Mouse (Mus musculus) cerebellum, postnatal 10 days (tissue): ENCODE data around the gene 1700056E22Rik.

Experiments used
- DNase-seq, 2 experiments: peaks; one replicate each; pipeline ENCODE4 v3.0.0; 2021; ENCODE audit warnings: mixed read lengths in 2 of 2

The 1700056E22Rik gene

DNA sequence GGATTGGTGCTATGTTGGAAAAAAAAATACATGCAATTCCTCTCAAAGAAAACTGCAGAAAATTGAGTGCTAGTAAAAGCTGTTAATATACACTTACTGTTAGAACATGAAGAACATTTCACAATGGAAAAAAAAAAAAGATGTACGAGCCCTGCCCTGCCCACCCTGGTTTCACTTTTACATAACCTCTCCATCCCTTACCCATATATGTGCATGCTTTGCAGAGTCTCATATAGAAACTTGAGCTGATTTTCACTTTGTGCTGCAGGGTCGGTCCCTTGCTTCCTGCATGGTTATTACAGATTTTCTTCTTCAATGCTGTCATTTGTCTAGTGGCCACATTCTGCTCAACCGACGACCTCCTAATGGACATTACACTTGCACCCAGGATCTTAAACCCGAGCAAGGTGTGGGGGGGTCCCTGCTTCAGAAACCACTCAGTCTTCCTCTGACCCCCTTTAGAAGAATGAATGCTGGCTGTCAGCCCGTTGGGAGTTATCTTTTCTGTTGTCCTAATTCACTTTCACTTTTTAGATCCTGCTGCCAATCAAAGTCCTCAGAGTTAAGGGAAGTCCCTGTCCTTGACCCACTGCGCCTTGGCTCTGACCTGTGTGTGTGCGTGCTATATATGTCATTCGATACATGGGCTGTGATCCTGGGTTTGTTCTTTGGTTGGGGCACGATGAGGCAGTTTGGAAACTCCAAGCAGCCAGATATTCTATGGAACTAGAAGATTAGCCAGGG is 14.7 kb upstream of the 1700056E22Rik start:
- no peak for DNase-seq

DNA sequence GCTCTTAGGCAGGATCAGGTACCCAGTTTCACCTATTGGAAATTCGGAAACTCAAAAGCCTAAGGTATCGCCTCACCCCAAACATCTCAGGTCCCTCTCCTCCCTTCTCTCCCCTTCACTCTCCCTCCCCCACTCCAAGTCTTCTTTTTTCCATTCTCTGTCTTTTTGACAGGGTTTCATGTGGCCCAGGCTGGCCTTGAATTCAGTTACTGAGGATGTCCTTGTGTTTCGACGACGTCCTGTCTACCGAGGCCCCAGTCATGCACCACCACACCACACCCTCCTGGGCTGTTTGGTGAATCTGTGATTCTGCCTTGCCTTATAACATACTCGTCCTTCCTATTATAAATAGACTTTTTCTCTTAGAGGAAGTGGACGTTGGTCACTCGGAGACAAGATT is 13.7 kb upstream of the 1700056E22Rik start:
- no peak for DNase-seq

DNA sequence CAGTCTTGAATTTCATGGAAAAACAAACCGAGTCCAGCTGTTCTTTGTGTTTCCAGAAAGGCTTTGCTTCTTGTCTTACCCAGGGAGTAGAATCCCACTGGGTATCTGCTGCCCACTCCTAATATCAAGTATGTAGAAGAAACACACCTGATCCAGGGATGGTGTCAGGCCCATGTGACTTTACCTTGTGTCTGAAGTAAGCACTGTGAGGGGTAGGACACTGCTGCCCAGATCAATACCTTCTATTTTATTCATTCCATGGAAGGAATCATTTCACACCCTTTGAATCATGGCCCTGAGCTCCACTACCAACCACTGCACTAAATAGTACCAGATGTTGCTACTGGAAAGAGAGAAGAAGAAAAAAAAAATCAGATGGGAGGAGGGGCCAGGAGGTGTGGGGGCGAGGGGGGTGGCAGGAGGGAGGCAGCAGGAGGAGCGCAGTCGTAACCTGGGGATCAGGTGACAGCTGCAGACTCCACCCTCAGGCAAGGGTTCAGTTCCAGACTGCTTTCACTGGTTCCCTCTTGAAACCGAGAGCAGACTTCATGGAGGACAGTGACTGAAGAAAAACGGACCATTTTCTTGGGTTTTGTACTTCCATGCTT is 12.1 kb upstream of the 1700056E22Rik start:
- no peak for DNase-seq

DNA sequence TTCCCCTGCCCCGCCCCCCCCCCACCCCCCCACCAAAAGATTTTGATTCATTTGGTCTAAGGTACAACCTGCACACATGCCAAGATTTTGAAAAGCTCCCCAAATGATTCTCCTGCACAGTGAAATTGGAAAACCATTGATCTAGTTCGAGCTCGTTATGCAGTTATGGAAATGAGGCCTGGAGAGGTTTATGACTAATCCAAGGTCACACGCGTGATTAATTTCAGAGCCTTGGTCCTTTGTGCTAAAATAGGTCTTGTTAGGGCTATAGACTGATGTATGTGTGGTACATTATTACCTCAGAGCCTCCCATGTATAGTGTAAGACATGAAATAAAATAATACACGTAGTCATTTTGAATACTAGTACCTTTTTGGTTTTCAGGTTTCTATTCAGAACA is 9.3 kb upstream of the 1700056E22Rik start:
- DNase-seq: no peak

DNA sequence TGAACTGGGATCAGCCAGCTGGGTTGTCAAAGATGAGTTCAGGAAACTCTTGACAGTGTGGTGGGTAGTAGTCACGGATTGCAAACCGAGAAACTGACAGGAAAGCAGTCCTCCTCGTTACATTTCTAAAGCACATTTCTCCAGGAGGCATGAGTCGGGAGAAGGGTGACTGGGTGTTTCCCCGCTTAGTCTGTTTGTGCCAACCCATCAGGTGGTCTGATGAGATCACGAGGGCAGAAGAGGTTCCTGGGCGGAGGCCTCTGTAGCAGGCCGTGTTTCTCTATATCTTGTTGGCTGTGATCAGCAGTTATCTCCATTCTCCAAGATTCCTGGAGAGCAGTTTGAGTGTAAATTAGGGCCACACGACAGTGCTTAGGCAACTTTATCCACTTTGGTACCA is 8.6 kb upstream of the 1700056E22Rik start:
- no peak for DNase-seq

DNA sequence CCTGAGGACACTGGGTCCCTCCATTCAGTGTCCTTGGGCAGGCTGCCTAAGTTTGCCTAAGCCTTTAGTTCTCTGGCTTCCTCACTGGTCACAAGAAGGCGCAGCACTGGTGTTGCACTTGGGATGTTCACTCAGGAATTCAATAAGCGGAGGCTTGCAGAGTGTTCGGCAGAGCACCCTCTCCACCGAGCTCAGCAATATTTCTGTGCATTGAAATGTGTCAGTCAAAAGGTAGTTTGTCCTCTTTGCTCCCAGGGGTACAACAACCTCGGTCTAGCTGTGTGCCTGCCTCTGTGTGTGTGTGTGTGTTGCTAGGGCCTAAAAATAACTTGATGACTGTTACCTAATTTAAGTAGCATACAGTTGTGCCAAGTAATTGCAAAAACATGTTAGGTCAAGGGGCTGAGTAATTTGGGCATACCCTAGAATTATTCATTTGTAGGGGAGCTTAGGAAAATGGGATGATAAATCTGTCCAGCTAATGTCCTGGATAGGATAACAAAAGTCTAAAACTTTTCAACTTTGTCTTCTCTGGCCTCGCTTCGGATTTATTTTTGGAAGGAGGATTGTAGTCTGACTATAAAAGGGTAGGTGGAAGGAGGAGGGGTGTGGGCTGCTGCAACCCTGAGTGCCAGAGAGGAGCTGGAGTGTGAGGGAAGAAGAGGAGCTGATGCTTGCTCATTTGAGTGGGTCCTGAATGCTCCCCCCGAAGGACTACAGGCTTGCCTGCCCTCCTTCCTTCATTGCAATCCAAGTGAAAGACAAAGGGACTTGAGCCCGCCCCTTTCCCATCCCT is 7.9 kb upstream of the 1700056E22Rik start:
- peak in 1 of 2 experiments; percentile 40 for DNase-seq

DNA sequence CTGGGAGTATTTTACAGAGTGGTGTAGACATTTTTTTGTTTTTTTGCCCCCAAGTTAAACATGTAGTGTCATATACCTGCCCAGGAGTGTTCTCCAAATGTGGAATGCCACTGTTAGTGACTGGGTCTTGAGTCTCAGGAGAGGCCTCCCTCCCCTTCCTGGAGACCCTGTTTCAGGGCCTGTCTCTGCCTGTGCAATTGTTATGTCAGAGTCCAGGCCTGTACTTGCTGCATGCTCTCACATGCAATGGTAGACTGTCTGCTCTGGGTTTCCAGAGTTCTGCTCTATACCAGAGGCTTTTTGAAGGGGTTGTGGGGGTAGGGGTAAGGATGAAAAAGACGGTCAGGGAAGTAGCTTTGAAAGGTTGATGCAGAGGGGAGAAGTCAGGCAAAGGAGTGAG is 6.8 kb upstream of the 1700056E22Rik start:
- DNase-seq: no peak

DNA sequence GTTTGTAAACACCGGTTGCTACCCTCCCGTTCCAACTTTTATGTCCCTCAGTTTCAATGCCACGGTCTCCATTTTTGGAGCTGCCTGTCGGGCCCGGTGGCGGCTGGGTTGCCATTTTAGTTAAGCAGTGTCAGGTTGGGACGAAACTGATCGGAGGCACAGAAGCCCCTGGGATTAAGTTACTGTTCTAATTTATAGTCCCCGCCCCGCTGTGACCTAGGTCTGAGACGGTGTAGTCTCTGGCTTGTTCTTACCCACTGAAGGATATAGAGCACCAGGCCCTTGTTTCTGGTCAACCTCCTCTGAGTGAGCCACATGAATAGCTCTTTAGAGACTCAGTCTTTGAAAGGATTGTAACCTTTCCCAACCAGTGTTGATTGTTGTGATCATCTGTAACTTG is 6.1 kb upstream of the 1700056E22Rik start:
- no peak for DNase-seq

DNA sequence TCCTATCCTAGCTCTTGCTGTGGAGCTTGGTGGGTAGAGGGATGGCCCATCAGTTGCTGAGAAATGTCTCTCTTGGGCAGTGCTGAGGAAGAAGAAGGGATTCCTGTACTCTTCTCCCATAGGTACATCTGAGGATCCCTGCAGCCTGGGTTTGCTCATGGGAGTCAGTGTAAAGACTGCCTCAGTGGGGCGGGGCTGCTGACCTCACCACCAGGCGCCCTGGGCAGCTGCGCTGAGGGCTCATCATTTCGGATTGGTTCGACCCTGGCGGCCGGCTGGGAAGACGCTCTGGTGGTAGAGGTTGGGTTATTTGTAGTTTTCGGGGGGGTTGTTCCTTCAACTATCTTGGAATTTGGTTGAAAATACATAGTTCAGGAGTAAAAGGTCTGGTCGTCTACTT is 5.2 kb upstream of the 1700056E22Rik start:
- DNase-seq: no peak

DNA sequence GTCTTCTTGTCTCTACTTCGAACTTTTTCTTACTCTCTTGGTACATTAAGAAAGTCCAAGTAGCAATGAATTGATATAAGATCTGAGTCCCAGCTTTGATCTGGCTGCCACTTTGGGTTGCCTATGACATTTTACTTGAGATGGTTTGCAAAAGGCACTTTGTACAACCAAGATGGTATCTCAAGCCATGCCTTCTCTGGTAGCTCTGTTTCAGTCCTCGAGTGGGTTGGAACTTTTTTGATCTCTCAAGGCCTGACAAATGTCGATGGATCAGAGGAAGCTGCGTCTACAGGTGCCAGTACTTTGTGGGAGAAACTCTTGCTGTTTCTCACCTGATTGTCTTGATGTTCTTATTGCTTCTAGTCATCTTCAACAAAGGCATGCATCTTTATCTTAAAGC is 3.7 kb upstream of the 1700056E22Rik start:
- DNase-seq: no peak

DNA sequence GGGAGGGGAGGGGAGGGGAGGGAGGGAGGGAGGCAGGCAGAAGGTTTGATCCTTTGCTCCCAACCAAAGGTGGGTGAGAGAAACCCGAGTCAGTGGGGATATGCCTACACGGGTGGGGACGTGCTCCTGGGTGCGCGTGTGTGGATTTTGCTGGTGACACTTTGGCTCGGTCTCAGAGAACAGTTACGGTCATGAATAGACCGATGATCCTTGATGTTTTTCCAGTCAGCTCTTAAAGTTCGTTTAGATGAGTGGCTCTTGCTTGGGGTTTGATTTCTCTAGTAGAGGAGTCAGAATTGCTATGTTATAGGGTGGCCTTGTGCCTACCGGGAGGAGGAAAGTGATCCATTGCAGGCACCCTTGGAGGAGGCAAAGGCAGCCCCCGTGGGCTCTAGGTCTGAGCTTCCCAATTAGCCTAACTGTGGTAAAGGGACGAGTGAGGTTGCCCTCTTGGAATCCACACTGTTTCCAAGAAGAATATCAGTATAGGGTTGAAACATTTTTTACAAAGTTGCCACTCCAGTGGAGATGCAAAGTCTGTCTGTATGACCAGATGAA is 1.3 kb upstream of the 1700056E22Rik start:
- peak; percentile 26 to 46 for DNase-seq

DNA sequence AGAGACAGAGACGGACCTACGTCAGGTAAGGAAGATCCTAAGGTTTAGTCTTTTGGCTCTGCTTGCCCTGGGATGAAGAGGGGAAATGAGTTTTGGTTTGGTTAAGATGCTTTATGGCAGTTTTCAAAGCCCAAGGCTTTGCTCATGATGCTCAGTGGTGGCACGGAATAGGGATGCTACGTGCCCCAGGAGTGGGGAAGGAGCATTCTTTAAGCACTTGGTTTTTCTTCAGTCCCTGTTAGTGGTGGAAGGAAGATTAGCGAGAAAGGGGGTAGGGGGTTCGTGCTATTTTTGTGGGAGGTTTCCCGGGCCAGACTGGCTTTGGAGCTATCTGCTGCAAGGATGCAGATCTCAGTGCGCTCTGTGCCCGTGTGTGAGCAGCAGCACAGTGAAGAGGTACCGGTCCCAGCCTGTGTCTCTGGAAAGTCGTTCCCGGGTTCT is 660 bp upstream of the 1700056E22Rik start:
- peak; percentile 59 to 71 for DNase-seq

DNA sequence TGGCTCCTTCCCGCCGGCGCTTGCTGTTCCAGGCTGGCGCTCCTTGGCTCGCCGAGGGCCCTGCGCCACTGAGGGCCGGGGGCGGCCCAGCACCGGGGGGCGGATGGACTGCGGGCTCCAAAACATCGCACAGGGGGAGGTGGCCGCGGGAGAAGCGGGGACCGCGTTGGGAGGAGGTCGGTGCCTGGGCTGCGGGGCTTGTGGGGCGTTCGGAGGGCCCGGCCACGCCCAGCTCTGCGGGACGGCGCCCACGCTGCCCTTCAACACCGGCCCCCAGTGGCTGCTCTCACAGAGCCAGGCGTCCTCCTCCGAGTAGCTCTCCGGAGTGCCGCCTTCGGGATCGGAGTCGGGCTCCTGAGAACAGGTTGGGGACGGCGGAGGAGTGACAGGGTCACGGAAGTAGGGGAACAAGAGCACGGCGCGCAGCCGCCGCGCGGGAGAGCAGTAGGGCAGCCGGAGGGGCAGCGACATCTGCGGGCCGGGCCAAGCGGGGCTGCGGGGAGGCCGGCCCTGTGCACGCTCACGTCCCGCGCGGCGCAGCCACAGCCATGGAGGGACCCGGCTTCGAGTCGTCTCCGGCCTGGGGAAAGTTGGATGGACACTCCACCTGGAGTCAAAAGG is 601 bp downstream of the 1700056E22Rik start:
- no peak for DNase-seq

DNA sequence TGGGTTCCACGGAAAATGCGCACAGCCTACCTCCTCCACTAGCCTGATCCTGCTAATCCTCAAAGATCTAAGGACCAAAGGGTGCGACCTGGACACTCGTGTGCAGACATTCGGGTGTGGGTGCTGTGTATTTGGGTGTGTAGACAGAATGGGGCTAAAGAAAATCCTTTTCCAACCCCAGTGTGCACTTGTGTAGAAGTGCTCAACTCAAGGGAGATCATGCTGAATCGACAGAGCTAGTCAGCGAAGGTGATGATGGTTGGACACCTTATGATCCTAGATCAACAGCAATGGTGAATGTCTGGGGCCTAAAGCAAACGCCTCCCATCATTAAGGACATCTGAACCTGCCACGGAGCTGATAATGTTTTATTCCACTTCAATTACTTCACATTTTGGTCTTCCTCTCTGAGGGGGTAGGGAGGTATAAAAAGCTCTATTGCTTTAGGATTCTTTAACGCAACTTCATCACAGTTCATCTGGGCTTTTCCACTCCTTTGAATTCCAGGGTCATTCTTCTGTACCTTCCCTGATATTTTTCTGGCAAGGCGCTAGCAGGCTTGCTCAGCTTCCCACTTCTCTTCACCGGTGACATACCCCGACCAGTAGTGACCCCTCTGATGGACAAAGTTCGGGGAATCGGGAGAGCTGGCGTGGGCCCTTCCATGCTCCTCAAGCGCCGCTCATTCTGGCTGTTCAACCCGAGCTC is 1.3 kb downstream of the 1700056E22Rik start:
- DNase-seq: no peak

DNA sequence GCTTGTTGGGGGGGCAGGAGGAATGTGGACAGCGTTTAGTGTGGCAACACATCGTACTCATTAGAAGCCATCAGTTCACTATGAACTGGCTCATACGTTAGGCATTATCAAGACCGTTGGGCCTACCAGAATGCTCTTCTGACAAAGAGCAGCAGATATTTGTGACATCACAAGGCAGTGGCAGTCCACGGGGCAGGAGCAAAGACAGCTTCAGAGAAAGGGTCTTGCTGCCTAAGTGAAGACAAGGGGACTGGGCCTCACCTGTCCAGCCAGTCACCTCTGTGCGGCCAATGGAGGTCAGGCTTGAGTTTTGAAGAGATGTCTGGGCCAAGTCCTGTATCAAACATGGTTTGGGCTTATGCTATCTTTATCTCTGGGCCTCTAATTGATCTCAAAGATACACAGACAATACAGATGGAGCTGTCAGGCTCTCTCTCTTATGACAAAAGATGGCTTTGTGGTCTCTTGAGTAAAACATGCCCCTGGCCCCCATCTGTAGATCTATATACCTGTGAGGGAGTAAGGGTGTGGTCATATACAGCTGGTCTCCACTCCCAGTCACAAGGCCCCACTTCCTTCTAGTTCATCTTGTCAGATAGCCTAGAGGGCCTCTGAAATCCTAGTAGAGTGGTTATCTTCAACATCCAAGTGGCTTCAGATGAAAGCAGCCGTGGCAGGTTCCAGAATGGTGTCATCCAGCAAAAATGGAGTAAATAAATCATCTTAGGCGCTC is 3.9 kb downstream of the 1700056E22Rik start:
- DNase-seq: no peak

DNA sequence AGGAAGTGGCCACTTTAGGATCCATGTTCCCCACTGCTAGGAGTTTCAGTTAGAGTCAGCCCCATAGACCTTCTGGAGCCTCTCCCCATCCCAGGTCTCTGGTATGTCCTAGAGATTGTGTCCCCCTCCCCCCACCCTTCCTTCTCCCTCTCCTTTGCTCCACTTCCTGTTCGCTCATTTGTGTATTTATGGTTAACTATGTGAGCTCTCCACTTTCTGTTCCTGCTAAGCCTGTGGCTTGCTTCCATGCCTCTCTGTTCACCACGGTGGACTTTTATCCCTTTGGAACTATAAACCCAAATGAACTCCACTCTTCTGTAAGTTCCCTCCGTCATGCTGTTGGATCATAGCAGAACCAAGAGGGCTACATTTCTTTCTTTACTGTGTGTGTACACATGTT is 7.1 kb downstream of the 1700056E22Rik start:
- no peak for DNase-seq

DNA sequence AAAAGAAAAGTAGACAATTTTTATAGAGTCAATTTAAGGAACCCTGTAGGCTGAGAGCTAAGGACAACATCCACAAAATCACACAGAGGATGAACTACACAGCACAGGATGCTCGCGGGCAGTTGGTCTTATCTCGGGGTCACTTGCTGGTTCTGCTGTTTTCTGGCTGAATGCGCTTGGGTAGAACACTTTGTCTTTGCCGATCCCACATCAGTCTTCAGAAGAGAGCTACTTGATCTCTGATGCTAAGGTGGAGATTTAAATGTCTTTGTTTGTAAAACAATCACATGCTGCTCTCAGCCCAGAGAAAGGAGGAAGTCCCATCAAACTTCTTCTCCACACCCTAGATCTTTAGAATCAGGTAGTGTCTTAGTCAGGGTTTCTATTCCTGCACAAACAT is 9.0 kb downstream of the 1700056E22Rik start:
- DNase-seq: no peak

DNA sequence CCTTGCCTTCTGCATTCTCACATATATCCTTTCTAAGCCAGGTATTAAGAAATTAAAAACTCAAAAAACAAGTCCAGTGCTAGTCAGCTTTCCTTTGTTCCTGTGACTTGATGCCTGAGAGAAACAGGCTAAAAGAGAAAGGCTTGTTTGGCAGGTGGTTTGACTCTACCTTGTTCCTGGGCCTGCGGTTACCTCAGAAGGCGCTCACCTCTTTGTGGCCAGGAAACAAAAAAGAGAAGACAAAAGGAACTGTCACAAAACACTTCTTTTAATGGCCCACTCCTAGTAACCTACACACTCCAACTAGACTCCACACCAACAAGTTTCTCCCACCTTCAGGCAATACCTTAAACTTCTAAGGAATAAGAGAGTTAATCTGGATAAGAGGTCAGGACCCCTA is 9.5 kb downstream of the 1700056E22Rik start:
- DNase-seq: no peak

DNA sequence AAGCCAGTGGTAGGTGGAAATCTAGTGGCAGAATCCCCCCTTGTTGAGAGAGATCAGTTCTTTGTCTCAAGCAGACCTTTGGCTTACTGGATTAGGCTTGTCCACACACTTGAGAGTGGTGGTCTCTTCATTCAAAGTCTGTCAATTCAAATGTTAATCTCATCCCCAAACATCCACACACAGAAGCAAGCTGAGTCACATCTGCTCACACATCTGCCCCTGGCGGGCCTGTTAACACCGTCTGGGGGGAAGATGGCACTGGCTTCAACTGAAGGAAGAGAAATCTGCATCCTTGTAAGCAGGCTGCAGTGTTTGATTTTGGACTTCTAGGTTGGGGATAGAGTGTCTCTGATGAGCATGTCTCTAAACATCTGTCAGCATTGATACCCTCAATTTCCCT is 10.1 kb downstream of the 1700056E22Rik start:
- DNase-seq: no peak

DNA sequence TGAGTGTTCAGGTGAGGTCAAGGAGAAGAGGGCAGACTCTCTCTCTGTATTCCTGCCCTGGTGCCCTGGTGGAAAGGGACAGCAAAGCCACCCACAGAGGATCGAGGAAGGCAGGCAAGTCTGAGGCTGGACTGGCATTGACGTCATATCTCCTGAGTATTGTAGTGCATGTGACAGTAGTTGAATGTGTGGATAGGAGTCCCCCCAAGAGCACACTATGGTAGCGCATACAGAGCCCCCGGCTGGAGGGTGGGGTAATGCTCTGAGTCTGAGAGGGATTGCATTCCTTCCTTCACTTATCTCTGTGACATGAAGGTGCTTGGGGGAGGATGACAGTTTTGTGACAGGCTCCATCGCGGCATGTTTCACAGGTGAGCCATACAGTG is 14.4 kb downstream of the 1700056E22Rik start:
- no peak for DNase-seq

DNA sequence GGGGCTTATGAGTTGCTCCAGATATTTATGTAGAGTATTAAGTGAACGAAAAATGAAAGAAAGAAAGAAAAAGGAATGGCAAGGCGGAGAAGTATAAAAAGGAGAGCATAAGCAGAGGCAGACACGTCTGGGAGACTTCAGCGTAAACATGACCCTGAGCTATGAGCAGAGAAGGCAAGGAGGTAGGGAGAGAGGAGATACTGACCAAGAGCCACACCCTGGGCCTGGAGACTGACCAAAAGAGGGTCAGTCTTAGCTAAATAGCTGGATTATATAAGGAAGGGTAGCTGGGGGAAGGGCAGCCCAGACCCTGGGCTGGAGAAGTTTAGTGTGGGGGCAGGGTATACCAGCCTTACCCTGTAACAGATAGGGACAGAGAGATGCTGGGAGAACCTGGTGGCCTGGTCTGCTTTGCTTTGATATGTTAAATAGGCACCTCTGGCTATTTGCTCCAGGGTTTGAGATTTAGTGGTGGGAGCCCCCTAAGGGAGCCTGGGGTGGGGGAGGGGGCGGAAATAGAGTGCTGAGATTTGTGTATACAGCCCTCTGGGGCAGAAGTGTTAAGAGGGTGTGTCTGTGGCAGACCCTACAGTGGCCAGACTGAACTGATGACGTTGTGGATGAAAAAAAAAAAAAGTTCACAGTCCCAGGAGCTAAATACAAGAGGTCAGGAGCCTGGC is 14.9 kb downstream of the 1700056E22Rik start:
- DNase-seq: no peak
